27 mouse cellular contexts compared by ENCODE assay signal in the genomic region with DNA sequence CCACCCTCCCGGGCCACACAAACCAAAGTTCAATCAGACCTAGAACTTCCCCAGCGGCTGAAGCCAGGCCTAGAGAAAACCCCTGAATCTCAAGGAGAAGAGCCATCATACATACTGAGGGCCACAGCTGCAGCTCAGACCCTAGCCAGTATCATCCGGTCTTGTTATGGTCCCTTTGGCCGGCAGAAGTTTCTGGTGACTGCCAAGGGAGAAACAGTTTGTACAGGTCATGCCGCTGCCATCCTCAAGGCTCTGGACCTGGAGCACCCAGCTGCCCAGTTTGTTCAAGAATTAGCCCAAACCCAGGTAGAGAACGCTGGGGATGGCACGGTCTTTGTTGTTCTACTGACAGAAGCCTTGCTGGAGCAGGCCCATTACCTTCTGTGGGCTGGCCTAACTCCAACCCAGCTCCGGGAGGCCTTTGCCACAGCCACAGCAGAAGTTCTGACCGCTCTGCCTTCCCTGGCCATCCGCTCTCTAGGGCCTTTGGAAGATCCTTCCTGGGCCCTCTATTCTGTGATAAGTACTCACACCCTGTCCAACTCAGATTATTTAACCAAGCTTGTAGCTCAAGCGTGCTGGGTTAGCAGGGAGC. TPM values are rescaled to one million over a fixed set of nuclear protein-coding genes. Genes with fewer than 3 reads are reported as not detected.
A peak's percentile ranks its signal among the peaks of the same experiment; 100 is the strongest.
DNase-seq lines count a peak whose midpoint lies in the region; ATAC-seq and TF ChIP-seq lines count a peak whose summit lies in the region.
"Had no signal": no experiment of that assay in that cellular context is flagged by ENCODE, and none has a peak within 500 bp of the region (broad histone marks: within the 10 kb centered on the region; RNA-seq: fewer than 3 reads in every experiment).

No protein-coding gene starts in this region.

- H3K9ac ChIP-seq in heart, embryonic 12.5 days = no peak overlapping the region
- H3K9ac ChIP-seq in ES-E14 (ENCODE audit: insufficient read depth, low read depth, low read length, poor library complexity, severe bottlenecking) = peak overlapping the region; percentile 1; the same call in 1 of the 2 replicates
- H3K9ac ChIP-seq in midbrain, postnatal 0 days (replicated peaks; ENCODE audit: low read length, poor library complexity, severe bottlenecking) = no peak overlapping the region
- H3K9ac ChIP-seq: embryonic facial prominence, embryonic 13.5 days; embryonic facial prominence, embryonic 15.5 days; forebrain, embryonic 12.5 days had no signal

- TF ChIP-seq POLR2A in testis, adult 2 months (IDR thresholded peaks at IDR 0.05; ENCODE audit: control insufficient read depth, low read depth, low read length) = no peak

- no peak overlapping the region for H3K4me3 ChIP-seq in heart, embryonic 10.5 days
- H3K4me3 ChIP-seq in heart, embryonic 12.5 days = no peak overlapping the region
- peak overlapping the region; percentile 18 for H3K4me3 ChIP-seq in testis, adult 2 months (ENCODE audit: control insufficient read depth, low read depth, low read length)
- 0 out of 4 replicates have a peak overlapping the region, but pooled peaks of 1 of the 2 experiments have one; percentile 20 for H3K4me3 ChIP-seq in ES-E14 (ENCODE audit: insufficient read depth in 1 of 2, low read depth in 1 of 2, low read length in 2 of 2, poor library complexity in 1 of 2, severe bottlenecking in 1 of 2)
- no peak overlapping the region for H3K4me3 ChIP-seq in midbrain, postnatal 0 days (ENCODE audit: low read depth, low read length)
- H3K4me3 ChIP-seq: embryonic facial prominence, embryonic 13.5 days; embryonic facial prominence, embryonic 15.5 days; erythroblast, embryonic 14.5 days; forebrain, embryonic 10.5 days; forebrain, embryonic 12.5 days had no signal

- peak; percentile 37 to 40 for DNase-seq in cerebellum, postnatal 14 days
- peak; percentile 68 for DNase-seq in heart, embryonic 10.5 days (ENCODE audit: low spot score)
- DNase-seq in testis, postnatal 14 days (ENCODE audit: low spot score) = no peak
- DNase-seq in ES-E14 (ENCODE audit: low read depth, low spot score) = no peak
- DNase-seq in midbrain, postnatal 0 days (ENCODE audit: low spot score) = no peak
- DNase-seq: adrenal gland, adult 2 months; adrenal gland, postnatal 10 days; adrenal gland, postnatal 25 days; cerebellum, adult 11-12 months; cerebellum, adult 2 months; cerebellum, adult 9-10 months; embryo, embryonic 11 days had no signal

- no peak for TF ChIP-seq CTCF in testis, adult 2 months (IDR thresholded peaks at IDR 0.05; ENCODE audit: control insufficient read depth, insufficient read depth, insufficient replicate concordance, low read depth, low read length)
- TF ChIP-seq CTCF in midbrain, postnatal 0 days (IDR thresholded peaks at IDR 0.05) = no peak

- no peaks in the 10 kb centered on the region for H3K27me3 ChIP-seq in heart, embryonic 10.5 days (ENCODE audit: insufficient read depth, poor library complexity, severe bottlenecking)
- no peaks in the 10 kb centered on the region for H3K27me3 ChIP-seq in heart, embryonic 12.5 days (replicated peaks)
- no peaks in the 10 kb centered on the region for H3K27me3 ChIP-seq in testis, adult 2 months (ENCODE audit: control insufficient read depth, insufficient read depth, low read length)
- no peaks in the 10 kb centered on the region for H3K27me3 ChIP-seq in midbrain, postnatal 0 days (ENCODE audit: insufficient read depth, low read length)
- H3K27me3 ChIP-seq: embryonic facial prominence, embryonic 13.5 days; embryonic facial prominence, embryonic 15.5 days; forebrain, embryonic 12.5 days had no signal

- H3K36me3 ChIP-seq in heart, embryonic 10.5 days = no peaks in the 10 kb centered on the region
- H3K36me3 ChIP-seq in heart, embryonic 12.5 days = no peaks in the 10 kb centered on the region
- H3K36me3 ChIP-seq in testis, adult 2 months (ENCODE audit: control insufficient read depth, insufficient read depth, low read length) = no peaks in the 10 kb centered on the region
- peaks cover 4% of the 10 kb centered on the region; the same call in 1 of the 2 replicates for H3K36me3 ChIP-seq in ES-E14 (ENCODE audit: control insufficient read depth, insufficient read depth, low read length, poor library complexity, severe bottlenecking)
- H3K36me3 ChIP-seq in midbrain, postnatal 0 days (ENCODE audit: insufficient read depth, low read length) = no peaks in the 10 kb centered on the region
- H3K36me3 ChIP-seq: embryonic facial prominence, embryonic 13.5 days; embryonic facial prominence, embryonic 15.5 days; forebrain, embryonic 10.5 days; forebrain, embryonic 12.5 days had no signal

- no peaks in the 10 kb centered on the region for H3K9me3 ChIP-seq in heart, embryonic 10.5 days
- H3K9me3 ChIP-seq in heart, embryonic 12.5 days (replicated peaks) = no peaks in the 10 kb centered on the region
- no peaks in the 10 kb centered on the region for H3K9me3 ChIP-seq in ES-E14 (ENCODE audit: control insufficient read depth, insufficient read depth, low read depth, low read length)
- no peaks in the 10 kb centered on the region for H3K9me3 ChIP-seq in midbrain, postnatal 0 days (ENCODE audit: low read length)
- H3K9me3 ChIP-seq: embryonic facial prominence, embryonic 13.5 days; embryonic facial prominence, embryonic 15.5 days; forebrain, embryonic 10.5 days; forebrain, embryonic 12.5 days had no signal

- 87% methylated on average over 11 of the region's 11 CpGs for WGBS in heart, embryonic 10.5 days
- 92% methylated on average over 11 of the region's 11 CpGs for WGBS in heart, embryonic 12.5 days
- 93% methylated on average over 11 of the region's 11 CpGs for WGBS in midbrain, postnatal 0 days

- H3K27ac ChIP-seq in heart, embryonic 10.5 days = no peak overlapping the region
- no peak overlapping the region for H3K27ac ChIP-seq in heart, embryonic 12.5 days (ENCODE audit: poor library complexity, severe bottlenecking)
- H3K27ac ChIP-seq in testis, adult 2 months (ENCODE audit: control insufficient read depth, insufficient read depth, low read depth, low read length) = no peak overlapping the region
- no peak overlapping the region for H3K27ac ChIP-seq in ES-E14 (ENCODE audit: insufficient read depth, low read depth, low read length, poor library complexity, severe bottlenecking)
- H3K27ac ChIP-seq in midbrain, postnatal 0 days (ENCODE audit: low read depth, low read length) = no peak overlapping the region
- H3K27ac ChIP-seq: embryonic facial prominence, embryonic 13.5 days; embryonic facial prominence, embryonic 15.5 days; forebrain, embryonic 10.5 days; forebrain, embryonic 12.5 days had no signal

- no peak for ATAC-seq in cerebellum, adult (ENCODE audit: insufficient number of reproducible peaks, low FRiP score, low TSS enrichment)
- no peak for ATAC-seq in heart, embryonic 12.5 days (ENCODE audit: insufficient number of reproducible peaks, low FRiP score)
- no peak for ATAC-seq in midbrain, postnatal 0 days (ENCODE audit: low FRiP score)
- ATAC-seq: forebrain, embryonic 14.5 days; forebrain, embryonic 16.5 days had no signal

- in situ Hi-C loops in ES-E14 (cut with MboI; ENCODE audit: low sequenced_read_pairs in 2 of 2, unreplicated experiment in 2 of 2) = no loop called here

- no peak overlapping the region for H3K4me2 ChIP-seq in heart, embryonic 12.5 days
- no peak overlapping the region for H3K4me2 ChIP-seq in midbrain, postnatal 0 days (ENCODE audit: low read depth, low read length, poor library complexity, severe bottlenecking)
- H3K4me2 ChIP-seq: embryonic facial prominence, embryonic 13.5 days; embryonic facial prominence, embryonic 15.5 days; forebrain, embryonic 12.5 days had no signal

- H3K4me1 ChIP-seq in heart, embryonic 10.5 days = no peaks in the 10 kb centered on the region
- no peaks in the 10 kb centered on the region for H3K4me1 ChIP-seq in heart, embryonic 12.5 days (replicated peaks)
- H3K4me1 ChIP-seq in testis, adult 2 months (ENCODE audit: control insufficient read depth, insufficient read depth, low read length) = no peaks in the 10 kb centered on the region; the same call in 1 of the 2 replicates
- peaks cover 0 to 6% of the 10 kb centered on the region in 2 experiments for H3K4me1 ChIP-seq in ES-E14 (ENCODE audit: control insufficient read depth in 2 of 2, insufficient read depth in 2 of 2, low read length in 2 of 2, poor library complexity in 1 of 2)
- no peaks in the 10 kb centered on the region for H3K4me1 ChIP-seq in midbrain, postnatal 0 days (ENCODE audit: insufficient read depth, low read length)
- H3K4me1 ChIP-seq: embryonic facial prominence, embryonic 13.5 days; embryonic facial prominence, embryonic 15.5 days; forebrain, embryonic 10.5 days; forebrain, embryonic 12.5 days had no signal

TF ChIP-seq in ES-E14, 5 proteins besides CTCF, POLR2A, EP300 and RAD21:
- TF ChIP-seq ZC3H11A (IDR thresholded peaks at IDR 0.05; ENCODE audit: borderline replicate concordance, low read depth, low read length) = no peak
- TF ChIP-seq HCFC1 (IDR thresholded peaks at IDR 0.05; ENCODE audit: borderline replicate concordance, insufficient read depth, low read length) = no peak
- TF ChIP-seq CHD2 (IDR thresholded peaks at IDR 0.05; ENCODE audit: low read depth, low read length) = no peak
- TF ChIP-seq MAFK (IDR thresholded peaks at IDR 0.05; ENCODE audit: insufficient read depth, low read depth, low read length) = no peak
- TF ChIP-seq ZNF384 (IDR thresholded peaks at IDR 0.05; ENCODE audit: low read depth, low read length) = no peak

RNA-seq across cellular contexts. Expression of a gene that starts 0.5 kb away (rescaled TPM):
- polyA plus RNA-seq in heart, embryonic 10.5 days (2016; fragmentation: Nextera tagmentation; extraction: Ambion mirVana) = 0.14 TPM in 1 of 2 replicates, not detected in the other
- 0.14 TPM in 1 of 2 replicates, not detected in the other for polyA plus RNA-seq in heart, embryonic 12.5 days (2016; fragmentation: Nextera tagmentation; extraction: Ambion mirVana)
- polyA plus RNA-seq in testis, adult 2 months (2012; rRNA removed) = 102 and 108 TPM in 2 replicates
- 0.21 and 0.22 TPM in 2 replicates for total RNA-seq in ES-E14 (2012; rRNA removed)
- total RNA-seq in midbrain, postnatal 0 days (2014; rRNA removed) = not detected in 2 replicates
- polyA plus RNA-seq in midbrain, postnatal 0 days (2015; fragmentation: Nextera tagmentation; extraction: Ambion mirVana) = not detected in 2 replicates
- total RNA-seq: adrenal gland, adult 2 months; adrenal gland, postnatal 10 days; adrenal gland, postnatal 25 days; adrenal gland, postnatal 4 days; common myeloid progenitor, adult 5-6 weeks; MEL had no signal
- polyA plus RNA-seq: adrenal gland, adult 2 months; C2C12; embryonic facial prominence, embryonic 11.5 days; embryonic facial prominence, embryonic 13.5 days; embryonic facial prominence, embryonic 15.5 days; erythroblast, embryonic 14.5 days; forebrain, embryonic 10.5 days; forebrain, embryonic 14.5 days; forebrain, embryonic 16.5 days had no signal

RNA-seq across cellular contexts. Expression of a gene that starts 17.8 kb away (rescaled TPM):
- polyA plus RNA-seq in heart, embryonic 10.5 days (2016; fragmentation: Nextera tagmentation; extraction: Ambion mirVana) = 8.5 and 10.5 TPM in 2 replicates
- 12.3 and 13.7 TPM in 2 replicates for polyA plus RNA-seq in heart, embryonic 12.5 days (2016; fragmentation: Nextera tagmentation; extraction: Ambion mirVana)
- 7.3 and 7.7 TPM in 2 replicates for polyA plus RNA-seq in testis, adult 2 months (2012; rRNA removed)
- total RNA-seq in ES-E14 (2012; rRNA removed) = 50.6 and 56.7 TPM in 2 replicates
- 49.4 and 61.4 TPM in 2 replicates for total RNA-seq in midbrain, postnatal 0 days (2014; rRNA removed)
- polyA plus RNA-seq in midbrain, postnatal 0 days (2015; fragmentation: Nextera tagmentation; extraction: Ambion mirVana) = 7.9 and 11.6 TPM in 2 replicates

Comparison
In these comparisons a context has a peak if more than half of its experiments do, and no peak if none do; other contexts are left out.
1. DNase-seq: peak in cerebellum, postnatal 14 days (2 of 2) and heart, embryonic 10.5 days (single experiment); none in testis, postnatal 14 days (single experiment), ES-E14 (single experiment) and midbrain, postnatal 0 days (single experiment).
2. RNA of a gene that starts 0.5 kb away (polyA plus RNA-seq): 102 to 108 TPM in testis, adult 2 months; 0.14 TPM in heart, embryonic 12.5 days, not detected in midbrain, postnatal 0 days and 0.14 TPM in heart, embryonic 10.5 days; every median in the first group is over 10 times any median in the second.